21 mouse cellular contexts compared by ENCODE assay signal in the genomic region with DNA sequence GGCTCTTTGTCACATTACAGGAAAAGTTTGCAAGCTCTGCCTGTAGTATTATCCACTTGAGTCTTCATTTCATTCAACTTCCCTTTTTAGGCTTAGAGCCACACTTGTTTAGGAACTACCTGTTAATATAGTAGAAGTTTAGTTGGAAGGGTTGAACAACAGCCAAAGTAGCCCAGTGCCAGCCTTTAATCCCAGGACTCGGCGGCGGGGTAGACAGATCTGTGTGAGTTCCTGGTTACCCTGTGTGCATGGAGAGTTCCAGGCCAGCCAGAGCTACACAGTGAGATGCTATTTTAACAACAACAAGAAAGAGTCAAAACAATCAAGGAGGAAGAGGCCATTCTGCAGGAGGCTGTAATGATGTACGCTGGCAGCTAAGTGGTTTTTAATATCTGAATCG.
DNase-seq lines count a peak whose midpoint lies in the region; ATAC-seq lines count a peak whose summit lies in the region.
"Had no signal": no experiment of that assay in that cellular context is flagged by ENCODE, and none has a peak within 500 bp of the region (broad histone marks: within the 10 kb centered on the region; RNA-seq: fewer than 3 reads in every experiment).

No protein-coding gene starts in this region.

- DNase-seq in kidney, adult 18-20 months = peak; percentile 55
- DNase-seq in kidney, postnatal 25 days = peak; percentile 67
- DNase-seq in layer of hippocampus, adult 18-20 months (ENCODE audit: low spot score in 2 of 2) = no peak
- DNase-seq: adrenal gland, adult 8-10 months; adrenal gland, postnatal 36 days; cerebellum, adult 11 months; cerebellum, adult 8-10 months; cerebellum, postnatal 14 days; embryo, embryonic 11 days; gastrocnemius, adult 2 months; gastrocnemius, postnatal 25 days; heart, postnatal 10 days; heart, postnatal 4 days had no signal

- 92% methylated on average over 5 of the region's 5 CpGs for WGBS in kidney, embryonic 14.5 days
- 88% methylated on average over 5 of the region's 5 CpGs for WGBS in kidney, embryonic 16.5 days

- no peak overlapping the region for H3K9ac ChIP-seq in kidney, embryonic 14.5 days (ENCODE audit: low read depth, low read length)
- H3K9ac ChIP-seq in kidney, embryonic 16.5 days (replicated peaks; ENCODE audit: low read length) = no peak overlapping the region
- H3K9ac ChIP-seq: embryonic facial prominence, embryonic 15.5 days; hindbrain, embryonic 12.5 days had no signal

- no peak for ATAC-seq in kidney, embryonic 14.5 days (ENCODE audit: low FRiP score, low TSS enrichment)
- no peak; the same call in 1 of the 2 replicates for ATAC-seq in kidney, embryonic 16.5 days (ENCODE audit: low FRiP score, low TSS enrichment)
- no peak for ATAC-seq in cerebellum, adult (ENCODE audit: insufficient number of reproducible peaks, low FRiP score, low TSS enrichment)
- ATAC-seq: forebrain, embryonic 14.5 days had no signal

- H3K9me3 ChIP-seq in kidney, embryonic 14.5 days (ENCODE audit: control insufficient read depth, low read length) = no peaks in the 10 kb centered on the region
- no peaks in the 10 kb centered on the region for H3K9me3 ChIP-seq in kidney, embryonic 16.5 days (ENCODE audit: low read length)
- H3K9me3 ChIP-seq: embryonic facial prominence, embryonic 15.5 days; forebrain, embryonic 10.5 days; hindbrain, embryonic 12.5 days had no signal

- no peaks in the 10 kb centered on the region for H3K27me3 ChIP-seq in kidney, embryonic 14.5 days (ENCODE audit: control insufficient read depth, insufficient read depth, low read length)
- H3K27me3 ChIP-seq in kidney, embryonic 16.5 days (ENCODE audit: insufficient read depth, low read length) = no peaks in the 10 kb centered on the region
- H3K27me3 ChIP-seq: embryonic facial prominence, embryonic 15.5 days; hindbrain, embryonic 12.5 days had no signal

- H3K4me3 ChIP-seq in kidney, embryonic 14.5 days (ENCODE audit: low read length) = no peak overlapping the region
- H3K4me3 ChIP-seq in kidney, embryonic 16.5 days (ENCODE audit: low read length) = no peak overlapping the region
- H3K4me3 ChIP-seq: embryonic facial prominence, embryonic 15.5 days; erythroblast, embryonic 14.5 days; forebrain, embryonic 10.5 days; gastrocnemius, adult 2 months; hindbrain, embryonic 12.5 days had no signal

- H3K36me3 ChIP-seq in kidney, embryonic 14.5 days (ENCODE audit: control insufficient read depth, insufficient read depth, low read length) = no peaks in the 10 kb centered on the region
- H3K36me3 ChIP-seq in kidney, embryonic 16.5 days (ENCODE audit: insufficient read depth, low read length) = no peaks in the 10 kb centered on the region
- H3K36me3 ChIP-seq: embryonic facial prominence, embryonic 15.5 days; forebrain, embryonic 10.5 days; hindbrain, embryonic 12.5 days had no signal

- no peak overlapping the region for H3K27ac ChIP-seq in kidney, embryonic 14.5 days (ENCODE audit: low read depth, low read length)
- H3K27ac ChIP-seq in kidney, embryonic 16.5 days (ENCODE audit: low read length) = peak overlapping the region; percentile 57; the same call in 1 of the 2 replicates
- H3K27ac ChIP-seq: embryonic facial prominence, embryonic 15.5 days; forebrain, embryonic 10.5 days; gastrocnemius, adult 2 months; hindbrain, embryonic 12.5 days had no signal

- H3K4me1 ChIP-seq in kidney, embryonic 14.5 days (ENCODE audit: control insufficient read depth, insufficient read depth, low read length) = no peaks in the 10 kb centered on the region
- H3K4me1 ChIP-seq in kidney, embryonic 16.5 days (ENCODE audit: insufficient read depth, low read length) = 0 out of 2 replicates have a peak, but pooled peaks cover 3% of the 10 kb centered on the region
- H3K4me1 ChIP-seq: embryonic facial prominence, embryonic 15.5 days; forebrain, embryonic 10.5 days; hindbrain, embryonic 12.5 days had no signal

- no peak overlapping the region for H3K4me2 ChIP-seq in kidney, embryonic 14.5 days (replicated peaks; ENCODE audit: low read depth, low read length)
- no peak overlapping the region for H3K4me2 ChIP-seq in kidney, embryonic 16.5 days (replicated peaks; ENCODE audit: low read depth, low read length)
- H3K4me2 ChIP-seq: embryonic facial prominence, embryonic 15.5 days; hindbrain, embryonic 12.5 days had no signal

Comparison
In these comparisons a context has a peak if more than half of its experiments do, and no peak if none do; other contexts are left out.
1. DNase-seq: peak in kidney, adult 18-20 months (single experiment) and kidney, postnatal 25 days (2 of 2); none in layer of hippocampus, adult 18-20 months (0 of 2).